Mouse (Mus musculus) neural tube, embryonic 15.5 days (tissue): ENCODE results near the gene Ubqln1. TPM values are rescaled to one million over a fixed set of nuclear protein-coding genes. Genes with fewer than 3 reads are reported as not detected.

ENCODE experiments used
- ATAC-seq: fragments of 200-750 bp; cut with Nextera tagmentation; 2 replicates; pipeline ENCODE4 v1.8.0; 2017; ENCODE audit warnings: mild to moderate bottlenecking, moderate TSS enrichment, moderate library complexity; ENCODE audit not compliant: low FRiP score
- H3K27ac ChIP-seq: fragments of 300-500 bp; sonication (generic); replicated peaks from 2 replicates; pipeline ENCODE4 v1.5.1; 2015; ENCODE audit warnings: mild to moderate bottlenecking, inconsistent platforms
- H3K27me3 ChIP-seq: fragments of 300-500 bp; sonication (generic); replicated peaks from 2 replicates; pipeline ENCODE4 v1.6.1; 2015; ENCODE audit warnings: inconsistent platforms
- H3K36me3 ChIP-seq: fragments of 300-500 bp; sonication (generic); 2 replicates; pipeline ENCODE4 v1.6.1; 2015; ENCODE audit warnings: inconsistent platforms
- H3K4me1 ChIP-seq: fragments of 300-500 bp; sonication (generic); 2 replicates; pipeline ENCODE4 v1.6.1; 2015; ENCODE audit warnings: inconsistent platforms
- H3K4me2 ChIP-seq: fragments of 300-500 bp; sonication (generic); 2 replicates; pipeline ENCODE4 v1.6.1; 2015; ENCODE audit warnings: inconsistent platforms, mild to moderate bottlenecking, moderate library complexity
- H3K4me3 ChIP-seq: fragments of 300-500 bp; sonication (generic); replicated peaks from 2 replicates; pipeline ENCODE4 v1.5.1; 2015; ENCODE audit warnings: mild to moderate bottlenecking, inconsistent platforms
- H3K9ac ChIP-seq: fragments of 300-500 bp; sonication (generic); replicated peaks from 2 replicates; pipeline ENCODE4 v1.6.1; 2015; ENCODE audit warnings: mild to moderate bottlenecking, inconsistent platforms
- H3K9me3 ChIP-seq: fragments of 300-500 bp; sonication (generic); replicated peaks from 2 replicates; pipeline ENCODE4 v1.6.1; 2016; ENCODE audit warnings: inconsistent platforms
- WGBS: fragments of 180-500 bp; shearing (Covaris S2); methylation state at CpG from one replicate; pipeline ENCODE4 v1.1.7; 2015; ENCODE audit warnings: mixed read lengths; 5-methylcytosine and 5-hydroxymethylcytosine counted together
- polyA plus RNA-seq: library from polyadenylated mRNA; unstranded; fragments of >200 nt; fragmentation: Nextera tagmentation; extraction: Ambion mirVana; gene quantifications from 2 replicates; pipeline ENCODE4 v1.2.1, GENCODE M21; 2015

Gene Ubqln1
- polyA plus RNA-seq, 1 experiment from 2014 or later = 144 TPM

DNA sequence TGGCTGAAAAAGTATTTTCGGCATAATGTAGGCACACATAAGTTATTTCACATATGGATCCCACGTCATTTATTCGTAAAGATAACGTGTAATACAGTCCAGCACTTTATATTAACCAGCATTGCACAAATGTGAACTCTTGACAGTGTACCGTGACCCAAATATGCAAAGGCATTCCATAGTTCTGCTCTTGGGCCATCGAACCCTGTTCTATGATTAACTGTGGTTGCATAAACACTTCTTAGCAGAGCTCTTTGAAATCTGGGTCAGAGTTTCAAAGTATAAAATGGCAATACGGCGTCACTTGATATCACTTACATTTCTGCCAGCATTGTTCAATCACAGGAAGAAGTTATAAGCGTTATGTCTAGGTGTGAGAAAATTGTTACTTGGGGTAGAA, 942 bp upstream of the Ubqln1 start:
- H3K27ac ChIP-seq = peak overlapping the region; percentile 96; the same call in 1 of the 2 replicates
- H3K27me3 ChIP-seq = no peaks in the 10 kb centered on the region
- peak overlapping the region; percentile 82 for H3K4me2 ChIP-seq
- peaks cover 34% of the 10 kb centered on the region for H3K4me1 ChIP-seq
- H3K9me3 ChIP-seq = no peaks in the 10 kb centered on the region
- H3K36me3 ChIP-seq = no peaks in the 10 kb centered on the region
- ATAC-seq = no peak
- 93% methylated on average over 9 of the region's 9 CpGs for WGBS
- peak overlapping the region; percentile 89 for H3K9ac ChIP-seq
- peak overlapping the region; percentile 100 for H3K4me3 ChIP-seq

- peak overlapping the region; percentile 82 for H3K4me2 ChIP-seq
- H3K4me1 ChIP-seq = peaks cover 39% of the 10 kb centered on the region
- 0% methylated on average over 44 of the region's 48 CpGs for WGBS
- peak overlapping the region; percentile 96 for H3K27ac ChIP-seq
- no peaks in the 10 kb centered on the region for H3K36me3 ChIP-seq
- peak overlapping the region; percentile 89 for H3K9ac ChIP-seq
- peak; percentile 75 for ATAC-seq
- H3K4me3 ChIP-seq = peak overlapping the region; percentile 100
- H3K9me3 ChIP-seq = no peaks in the 10 kb centered on the region
- H3K27me3 ChIP-seq = no peaks in the 10 kb centered on the region
Observed at GRCm38 (mm10) chr13:58215253-58215591, 231 bp downstream of the Ubqln1 start.

GRCm38 (mm10) chr13:58214346-58215252, 854 bp downstream of the Ubqln1 start:
- H3K4me1 ChIP-seq = peaks cover 40% of the 10 kb centered on the region
- H3K27me3 ChIP-seq = no peaks in the 10 kb centered on the region
- H3K9ac ChIP-seq = peak overlapping the region; percentile 89
- peak overlapping the region; percentile 82 for H3K4me2 ChIP-seq
- peak; percentile 71 for ATAC-seq
- H3K27ac ChIP-seq = peak overlapping the region; percentile 96
- 2% methylated on average over 49 of the region's 49 CpGs for WGBS
- no peaks in the 10 kb centered on the region for H3K9me3 ChIP-seq
- no peaks in the 10 kb centered on the region for H3K36me3 ChIP-seq
- peak overlapping the region; percentile 100 for H3K4me3 ChIP-seq

GRCm38 (mm10) chr13:58213801-58214200, 1.7 kb downstream of the Ubqln1 start:
- 64% methylated on average over 8 of the region's 8 CpGs for WGBS
- peak overlapping the region; percentile 100 for H3K4me3 ChIP-seq
- H3K9ac ChIP-seq = peak overlapping the region; percentile 89; the same call in 1 of the 2 replicates
- no peaks in the 10 kb centered on the region for H3K36me3 ChIP-seq
- ATAC-seq = no peak
- peak overlapping the region; percentile 82 for H3K4me2 ChIP-seq
- no peak overlapping the region for H3K27ac ChIP-seq
- H3K27me3 ChIP-seq = no peaks in the 10 kb centered on the region
- H3K4me1 ChIP-seq = peaks cover 41% of the 10 kb centered on the region
- no peaks in the 10 kb centered on the region for H3K9me3 ChIP-seq

DNA sequence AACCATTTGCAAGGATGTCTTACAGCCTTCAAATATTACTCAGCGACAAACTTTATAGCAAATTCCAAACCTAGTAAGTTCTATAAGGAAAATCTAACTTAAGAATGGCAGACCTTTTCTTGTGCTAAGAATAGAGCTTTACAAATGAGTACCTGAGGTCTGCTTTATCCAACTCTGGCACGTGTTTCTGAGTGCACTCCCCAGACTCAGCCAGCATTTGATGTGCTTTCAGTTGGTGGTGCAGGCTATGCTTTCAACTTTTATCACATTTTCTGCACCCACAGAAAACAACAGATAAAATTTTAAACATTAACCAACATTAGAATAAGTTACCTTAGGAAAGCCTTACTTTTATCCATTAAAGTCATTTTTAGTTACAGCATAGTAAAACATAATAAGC, 2.9 kb downstream of the Ubqln1 start:
- H3K4me3 ChIP-seq = no peak overlapping the region
- H3K27ac ChIP-seq = no peak overlapping the region
- no peaks in the 10 kb centered on the region for H3K27me3 ChIP-seq
- H3K36me3 ChIP-seq = no peaks in the 10 kb centered on the region
- WGBS = 74% methylated on average over 2 of the region's 2 CpGs
- no peak overlapping the region for H3K4me2 ChIP-seq
- no peaks in the 10 kb centered on the region for H3K9me3 ChIP-seq
- ATAC-seq = no peak
- no peak overlapping the region for H3K9ac ChIP-seq
- peaks cover 41% of the 10 kb centered on the region for H3K4me1 ChIP-seq

DNA sequence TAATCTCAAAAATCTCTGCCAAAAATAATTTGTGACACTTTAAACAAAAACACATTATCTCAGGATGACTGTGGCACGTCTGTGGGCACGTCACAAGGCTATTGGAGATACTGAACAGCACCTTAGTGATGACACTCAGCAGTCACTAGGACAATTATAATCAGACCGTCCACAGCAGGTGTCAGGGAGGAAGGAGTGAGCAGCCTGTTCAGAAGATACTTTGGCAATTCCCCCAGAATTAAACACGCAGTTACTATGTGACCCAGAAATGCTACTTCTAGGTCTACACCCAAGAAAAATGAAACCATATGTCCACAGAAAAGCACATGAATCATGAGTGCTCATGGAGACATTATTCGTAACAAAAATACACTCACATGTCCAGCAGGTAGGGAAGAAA, 5.0 kb downstream of the Ubqln1 start:
- no peaks in the 10 kb centered on the region for H3K36me3 ChIP-seq
- H3K4me3 ChIP-seq = no peak overlapping the region
- no peak for ATAC-seq
- H3K9me3 ChIP-seq = no peaks in the 10 kb centered on the region
- H3K27ac ChIP-seq = no peak overlapping the region
- no peak overlapping the region for H3K4me2 ChIP-seq
- no peaks in the 10 kb centered on the region for H3K27me3 ChIP-seq
- H3K9ac ChIP-seq = no peak overlapping the region
- WGBS = 81% methylated on average over 5 of the region's 5 CpGs
- peaks cover 34% of the 10 kb centered on the region for H3K4me1 ChIP-seq

DNA sequence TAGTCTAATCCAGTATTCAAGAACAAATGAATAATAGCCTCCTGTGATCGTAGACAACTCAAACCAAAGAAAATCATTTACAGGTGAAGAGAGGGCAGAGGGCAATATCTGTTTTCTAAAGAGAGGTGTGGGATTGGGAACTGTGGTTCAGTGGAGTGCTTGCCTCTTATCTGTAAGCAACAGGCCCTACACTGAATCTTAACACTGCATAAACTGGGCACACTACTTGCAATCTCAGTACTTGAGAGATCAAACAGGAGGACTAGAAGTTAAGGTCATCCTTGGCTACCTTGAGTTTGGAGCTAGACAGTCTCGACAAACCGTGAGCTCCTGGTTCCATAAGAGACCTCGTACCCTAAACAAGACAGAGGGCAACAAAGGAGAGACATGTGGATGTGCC, 9.4 kb downstream of the Ubqln1 start:
- WGBS = 94% methylated on average over 4 of the region's 4 CpGs
- no peak overlapping the region for H3K9ac ChIP-seq
- H3K9me3 ChIP-seq = no peaks in the 10 kb centered on the region
- no peak overlapping the region for H3K4me2 ChIP-seq
- ATAC-seq = no peak
- no peaks in the 10 kb centered on the region for H3K27me3 ChIP-seq
- peaks cover 23% of the 10 kb centered on the region for H3K4me1 ChIP-seq
- H3K4me3 ChIP-seq = no peak overlapping the region
- H3K27ac ChIP-seq = no peak overlapping the region
- H3K36me3 ChIP-seq = no peaks in the 10 kb centered on the region

DNA sequence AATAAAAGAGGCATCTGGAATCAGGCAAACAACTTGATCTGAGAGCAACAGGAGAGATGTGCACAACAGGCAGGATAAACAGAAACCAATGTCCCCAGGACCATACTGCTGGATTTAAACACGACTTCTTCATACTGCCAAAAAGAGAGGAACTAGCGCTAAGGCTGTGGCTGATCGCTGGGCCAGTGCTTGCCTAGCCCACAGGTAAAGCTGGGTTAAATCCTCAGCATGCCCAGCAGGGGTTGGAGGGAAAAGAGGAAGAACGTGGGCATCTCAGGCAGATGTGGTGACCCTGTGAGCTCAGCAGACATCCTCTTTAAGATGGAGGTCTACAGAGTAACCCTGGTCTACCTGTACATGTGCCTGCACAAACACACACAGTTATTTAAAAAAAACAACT, 10.5 kb downstream of the Ubqln1 start:
- Histone ChIP-seq H3K27ac (no peak overlapping the region), H3K9ac (no peak overlapping the region), H3K9me3 (no peaks in the 10 kb centered on the region), H3K4me2 (no peak overlapping the region), H3K36me3 (no peaks in the 10 kb centered on the region), H3K4me3 (no peak overlapping the region), H3K4me1 (peaks cover 18% of the 10 kb centered on the region), H3K27me3 (no peaks in the 10 kb centered on the region)
- ATAC-seq = no peak
- WGBS = 79% methylated on average over 4 of the region's 4 CpGs

GRCm38 (mm10) chr13:58204202-58204601, 11.3 kb downstream of the Ubqln1 start:
- no peak overlapping the region for H3K4me3 ChIP-seq
- H3K4me1 ChIP-seq = peaks cover 16% of the 10 kb centered on the region; the same call in 1 of the 2 replicates
- no peak for ATAC-seq
- WGBS = 93% methylated on average over 3 of the region's 3 CpGs
- H3K27me3 ChIP-seq = no peaks in the 10 kb centered on the region
- H3K27ac ChIP-seq = no peak overlapping the region
- H3K4me2 ChIP-seq = no peak overlapping the region
- H3K36me3 ChIP-seq = no peaks in the 10 kb centered on the region
- no peak overlapping the region for H3K9ac ChIP-seq
- no peaks in the 10 kb centered on the region for H3K9me3 ChIP-seq

DNA sequence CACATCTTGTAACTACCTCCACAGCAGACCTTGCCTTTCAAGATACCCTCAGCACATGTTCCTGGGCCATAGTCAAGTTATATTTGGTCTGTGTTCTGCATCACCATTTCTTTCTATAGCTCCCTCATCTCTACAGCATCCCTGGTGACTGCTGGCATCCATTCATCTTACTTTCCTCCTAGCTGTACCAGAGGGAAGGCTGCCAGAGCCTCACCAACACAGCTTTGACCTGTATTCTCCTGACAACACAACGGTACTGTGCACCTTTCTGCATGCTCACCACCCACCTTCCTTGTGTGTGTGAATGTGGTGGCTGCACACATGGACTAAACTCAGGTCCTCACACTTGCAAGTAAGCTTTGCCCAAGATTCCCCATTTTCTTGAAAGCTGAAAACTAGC, 12.6 kb downstream of the Ubqln1 start:
- Histone ChIP-seq H3K27ac (no peak overlapping the region), H3K4me2 (no peak overlapping the region), H3K4me1 (peaks cover 16% of the 10 kb centered on the region; the same call in 1 of the 2 replicates), H3K4me3 (no peak overlapping the region), H3K9me3 (no peaks in the 10 kb centered on the region), H3K9ac (no peak overlapping the region), H3K36me3 (no peaks in the 10 kb centered on the region), H3K27me3 (no peaks in the 10 kb centered on the region)
- WGBS = 88% methylated on average over 1 of the region's 1 CpGs
- ATAC-seq = no peak

- H3K4me3 ChIP-seq = no peak overlapping the region
- H3K27ac ChIP-seq = no peak overlapping the region
- no peak overlapping the region for H3K4me2 ChIP-seq
- no peak overlapping the region for H3K9ac ChIP-seq
- no peaks in the 10 kb centered on the region for H3K27me3 ChIP-seq
- no peaks in the 10 kb centered on the region for H3K9me3 ChIP-seq
- no peak for ATAC-seq
- 84% methylated on average over 3 of the region's 3 CpGs for WGBS
- H3K4me1 ChIP-seq = peaks cover 16% of the 10 kb centered on the region; the same call in 1 of the 2 replicates
- peaks cover 5% of the 10 kb centered on the region; the same call in 1 of the 2 replicates for H3K36me3 ChIP-seq
Observed at GRCm38 (mm10) chr13:58201908-58202307, 13.5 kb downstream of the Ubqln1 start.

- Histone ChIP-seq H3K4me1 (peaks cover 16% of the 10 kb centered on the region; the same call in 1 of the 2 replicates), H3K4me3 (no peak overlapping the region), H3K9ac (no peak overlapping the region), H3K27me3 (no peaks in the 10 kb centered on the region), H3K36me3 (peaks cover 6% of the 10 kb centered on the region), H3K4me2 (no peak overlapping the region), H3K9me3 (no peaks in the 10 kb centered on the region), H3K27ac (no peak overlapping the region)
- ATAC-seq = no peak
- 89% methylated on average over 6 of the region's 6 CpGs for WGBS
Observed at GRCm38 (mm10) chr13:58201343-58201742, 14.1 kb downstream of the Ubqln1 start.
